ENCODE assay signal across 23 mouse cellular contexts in genomic region chr15:82777856-82778255, GRCm38 (mm10). TPM values are rescaled to one million over a fixed set of nuclear protein-coding genes. Genes with fewer than 3 reads are reported as not detected.
"Had no signal": no experiment of that assay in that cellular context is flagged by ENCODE, and none has a peak within 500 bp of the region (broad histone marks: within the 10 kb centered on the region; RNA-seq: fewer than 3 reads in every experiment).

No protein-coding gene starts in this region.

RNA-seq across cellular contexts. Expression of gene Cyp2d40, which starts 13.9 kb away (rescaled TPM):
- polyA plus RNA-seq: heart, embryonic 11.5 days; heart, embryonic 12.5 days; heart, embryonic 13.5 days; heart, embryonic 14.5 days; heart, embryonic 15.5 days; heart, embryonic 16.5 days; heart, postnatal 0 days; hindbrain, embryonic 10.5 days; hindbrain, embryonic 11.5 days; hindbrain, embryonic 12.5 days; hindbrain, embryonic 13.5 days; hindbrain, embryonic 14.5 days; hindbrain, embryonic 15.5 days; hindbrain, embryonic 16.5 days; hindbrain, postnatal 0 days; inflammation-experienced regulatory T-cells, adult 6 months; intestine, embryonic 14.5 days; intestine, embryonic 15.5 days; intestine, postnatal 0 days; kidney, embryonic 14.5 days; kidney, embryonic 15.5 days; kidney, embryonic 16.5 days; kidney, postnatal 0 days had no signal

RNA-seq across cellular contexts. Expression of gene Cyp2d26, which starts 16.2 kb away (rescaled TPM):
- polyA plus RNA-seq: heart, embryonic 11.5 days; heart, embryonic 12.5 days; heart, embryonic 13.5 days; heart, embryonic 14.5 days; heart, postnatal 0 days; hindbrain, embryonic 10.5 days; hindbrain, embryonic 11.5 days; hindbrain, embryonic 12.5 days; hindbrain, embryonic 13.5 days; hindbrain, embryonic 14.5 days; hindbrain, embryonic 15.5 days; hindbrain, embryonic 16.5 days; hindbrain, postnatal 0 days had no signal
